Mouse (Mus musculus): ENCODE results near the gene Tmem171. TPM values are rescaled to one million over a fixed set of nuclear protein-coding genes. Genes with fewer than 3 reads are reported as not detected.

Gene Tmem171
- polyA plus RNA-seq, 1 experiment from 2014 or later, result not detected

- ATAC-seq (ENCODE audit: low FRiP score, low TSS enrichment) (no peak), DNase-seq (no peak)
- H3K9ac ChIP-seq (replicated peaks; ENCODE audit: low read length), result no peak overlapping the region
- no peaks in the 10 kb centered on the region for H3K9me3 ChIP-seq (ENCODE audit: control insufficient read depth, low read length)
- H3K4me3 ChIP-seq (replicated peaks; ENCODE audit: low read depth, low read length), result no peak overlapping the region
- H3K4me1 ChIP-seq (ENCODE audit: control insufficient read depth, insufficient read depth, low read length), result peaks cover 2% of the 10 kb centered on the region; the same call in 1 of the 2 replicates
- no peaks in the 10 kb centered on the region for H3K36me3 ChIP-seq (ENCODE audit: control insufficient read depth, insufficient read depth, low read length)
- no peak overlapping the region for H3K4me2 ChIP-seq (ENCODE audit: low read length)
- peaks cover under 1% of the 10 kb centered on the region; the same call in 1 of the 2 replicates for H3K27me3 ChIP-seq (ENCODE audit: control insufficient read depth, insufficient read depth, low read length)
- 90% methylated on average over 5 of the region's 5 CpGs for WGBS
- no peak overlapping the region for H3K27ac ChIP-seq (replicated peaks; ENCODE audit: low read depth, low read length)
Observed at GRCm38 (mm10) chr13:98699982-98700540, 5.4 kb upstream of the Tmem171 start.

GRCm38 (mm10) chr13:98699051-98699744, 4.6 kb upstream of the Tmem171 start:
- H3K36me3 ChIP-seq (ENCODE audit: control insufficient read depth, insufficient read depth, low read length), result no peaks in the 10 kb centered on the region
- no peak overlapping the region for H3K4me2 ChIP-seq (ENCODE audit: low read length)
- no peak overlapping the region for H3K4me3 ChIP-seq (replicated peaks; ENCODE audit: low read depth, low read length)
- H3K9ac ChIP-seq (replicated peaks; ENCODE audit: low read length), result no peak overlapping the region
- DNase-seq (no peak), ATAC-seq (ENCODE audit: low FRiP score, low TSS enrichment) (no peak)
- no peaks in the 10 kb centered on the region for H3K9me3 ChIP-seq (ENCODE audit: control insufficient read depth, low read length)
- peaks cover 7% of the 10 kb centered on the region for H3K4me1 ChIP-seq (ENCODE audit: control insufficient read depth, insufficient read depth, low read length)
- no peak overlapping the region for H3K27ac ChIP-seq (replicated peaks; ENCODE audit: low read depth, low read length)
- peaks cover 8% of the 10 kb centered on the region for H3K27me3 ChIP-seq (ENCODE audit: control insufficient read depth, insufficient read depth, low read length)
- WGBS, result 82% methylated on average over 14 of the region's 14 CpGs

DNA sequence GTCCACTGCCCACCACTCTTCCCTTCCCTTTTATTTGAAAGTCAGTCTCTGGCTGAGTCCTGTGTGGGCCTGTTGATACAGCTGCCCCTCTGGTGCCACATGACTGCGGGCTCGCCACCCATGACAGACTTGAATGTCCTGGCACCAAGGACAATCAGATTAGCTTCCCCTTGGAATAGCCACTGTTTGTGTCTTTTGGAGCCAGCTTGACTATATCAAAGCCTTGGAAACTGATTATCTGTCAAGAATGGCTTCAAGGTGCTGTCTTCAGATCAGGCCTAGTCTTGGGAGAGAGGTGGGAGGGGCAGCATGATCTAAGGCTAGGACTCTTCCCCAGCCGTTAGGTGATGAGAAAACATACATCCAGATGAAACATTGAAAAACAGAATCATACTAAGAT, 2.1 kb upstream of the Tmem171 start:
- Histone ChIP-seq H3K27ac (replicated peaks; ENCODE audit: low read depth, low read length) (no peak overlapping the region), H3K9ac (replicated peaks; ENCODE audit: low read length) (no peak overlapping the region), H3K4me3 (replicated peaks; ENCODE audit: low read depth, low read length) (no peak overlapping the region), H3K36me3 (ENCODE audit: control insufficient read depth, insufficient read depth, low read length) (no peaks in the 10 kb centered on the region), H3K4me1 (ENCODE audit: control insufficient read depth, insufficient read depth, low read length) (peaks cover 7% of the 10 kb centered on the region), H3K9me3 (ENCODE audit: control insufficient read depth, low read length) (no peaks in the 10 kb centered on the region), H3K27me3 (ENCODE audit: control insufficient read depth, insufficient read depth, low read length) (peaks cover 13% of the 10 kb centered on the region), H3K4me2 (ENCODE audit: low read length) (no peak overlapping the region)
- 83% methylated on average over 3 of the region's 3 CpGs for WGBS
- DNase-seq, result no peak
- ATAC-seq (ENCODE audit: low FRiP score, low TSS enrichment), result no peak

DNA sequence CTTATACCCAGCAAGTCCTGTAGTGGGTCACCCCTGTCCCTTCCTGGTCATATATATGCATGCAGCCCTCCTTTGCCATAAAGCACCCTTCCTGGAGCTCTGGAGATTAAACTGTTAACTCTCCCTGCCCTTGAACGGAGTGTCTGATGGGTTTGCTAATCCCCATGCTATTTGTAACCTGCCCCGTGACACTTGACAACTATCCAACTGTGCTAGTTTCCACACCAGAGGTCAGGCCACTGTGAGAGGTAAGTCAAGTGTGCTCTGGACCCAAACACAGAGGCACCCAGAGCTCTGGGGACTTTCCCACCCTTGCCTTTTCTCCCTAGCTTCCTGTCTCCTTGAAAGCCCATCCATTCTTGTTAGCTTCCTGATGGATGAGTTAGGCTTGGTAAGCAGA, 912 bp upstream of the Tmem171 start:
- 23% methylated on average over 2 of the region's 2 CpGs for WGBS
- Histone ChIP-seq H3K4me1 (ENCODE audit: control insufficient read depth, insufficient read depth, low read length) (peaks cover 7% of the 10 kb centered on the region), H3K27ac (replicated peaks; ENCODE audit: low read depth, low read length) (no peak overlapping the region), H3K36me3 (ENCODE audit: control insufficient read depth, insufficient read depth, low read length) (no peaks in the 10 kb centered on the region), H3K9ac (replicated peaks; ENCODE audit: low read length) (no peak overlapping the region), H3K9me3 (ENCODE audit: control insufficient read depth, low read length) (no peaks in the 10 kb centered on the region), H3K4me2 (ENCODE audit: low read length) (no peak overlapping the region), H3K27me3 (ENCODE audit: control insufficient read depth, insufficient read depth, low read length) (peaks cover 13% of the 10 kb centered on the region), H3K4me3 (replicated peaks; ENCODE audit: low read depth, low read length) (no peak overlapping the region)
- DNase-seq (no peak), ATAC-seq (ENCODE audit: low FRiP score, low TSS enrichment) (no peak)

- H3K9ac ChIP-seq (replicated peaks; ENCODE audit: low read length), result no peak overlapping the region
- H3K27me3 ChIP-seq (ENCODE audit: control insufficient read depth, insufficient read depth, low read length), result peaks cover 13% of the 10 kb centered on the region
- no peak overlapping the region for H3K4me2 ChIP-seq (ENCODE audit: low read length)
- WGBS, result 92% methylated on average over 11 of the region's 11 CpGs
- no peak overlapping the region for H3K27ac ChIP-seq (replicated peaks; ENCODE audit: low read depth, low read length)
- H3K4me1 ChIP-seq (ENCODE audit: control insufficient read depth, insufficient read depth, low read length), result peaks cover 7% of the 10 kb centered on the region
- H3K36me3 ChIP-seq (ENCODE audit: control insufficient read depth, insufficient read depth, low read length), result no peaks in the 10 kb centered on the region
- no peaks in the 10 kb centered on the region for H3K9me3 ChIP-seq (ENCODE audit: control insufficient read depth, low read length)
- ATAC-seq (ENCODE audit: low FRiP score, low TSS enrichment) (no peak), DNase-seq (no peak)
- no peak overlapping the region for H3K4me3 ChIP-seq (replicated peaks; ENCODE audit: low read depth, low read length)
Observed at GRCm38 (mm10) chr13:98693316-98693715, 1.3 kb downstream of the Tmem171 start.

DNA sequence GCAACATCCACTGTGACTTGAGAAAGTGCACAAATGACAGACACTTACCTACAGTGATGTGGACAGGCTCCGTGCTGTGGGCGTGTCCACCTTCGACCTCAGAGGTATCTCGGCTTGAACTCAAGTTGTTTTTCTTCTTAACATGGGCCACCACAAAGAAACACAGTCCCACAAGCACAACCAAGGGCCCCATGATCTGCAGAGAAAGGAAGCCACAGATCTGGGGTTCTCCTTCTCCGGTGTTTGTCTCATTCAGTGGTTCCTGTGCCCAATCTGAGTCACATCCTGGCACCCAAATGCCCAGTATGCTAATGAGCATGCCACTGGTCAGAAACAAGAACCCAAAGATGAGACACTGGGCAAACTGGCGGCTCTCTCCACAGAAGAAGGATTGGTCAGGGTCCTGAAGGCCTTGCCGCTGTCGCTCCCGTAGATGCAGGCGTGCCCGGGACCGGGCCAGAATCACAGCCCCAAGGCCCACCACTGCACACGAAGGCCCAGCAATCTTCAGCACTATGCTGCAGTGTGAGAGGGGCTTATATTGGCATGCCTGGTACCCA, 2.6 kb downstream of the Tmem171 start:
- Histone ChIP-seq H3K36me3 (ENCODE audit: control insufficient read depth, insufficient read depth, low read length) (no peaks in the 10 kb centered on the region), H3K4me2 (ENCODE audit: low read length) (no peak overlapping the region), H3K27ac (replicated peaks; ENCODE audit: low read depth, low read length) (no peak overlapping the region), H3K9ac (replicated peaks; ENCODE audit: low read length) (no peak overlapping the region), H3K27me3 (ENCODE audit: control insufficient read depth, insufficient read depth, low read length) (peaks cover 13% of the 10 kb centered on the region), H3K9me3 (ENCODE audit: control insufficient read depth, low read length) (no peaks in the 10 kb centered on the region), H3K4me3 (replicated peaks; ENCODE audit: low read depth, low read length) (no peak overlapping the region), H3K4me1 (ENCODE audit: control insufficient read depth, insufficient read depth, low read length) (peaks cover 14% of the 10 kb centered on the region)
- DNase-seq (no peak), ATAC-seq (ENCODE audit: low FRiP score, low TSS enrichment) (no peak)
- WGBS, result 92% methylated on average over 13 of the region's 13 CpGs

DNA sequence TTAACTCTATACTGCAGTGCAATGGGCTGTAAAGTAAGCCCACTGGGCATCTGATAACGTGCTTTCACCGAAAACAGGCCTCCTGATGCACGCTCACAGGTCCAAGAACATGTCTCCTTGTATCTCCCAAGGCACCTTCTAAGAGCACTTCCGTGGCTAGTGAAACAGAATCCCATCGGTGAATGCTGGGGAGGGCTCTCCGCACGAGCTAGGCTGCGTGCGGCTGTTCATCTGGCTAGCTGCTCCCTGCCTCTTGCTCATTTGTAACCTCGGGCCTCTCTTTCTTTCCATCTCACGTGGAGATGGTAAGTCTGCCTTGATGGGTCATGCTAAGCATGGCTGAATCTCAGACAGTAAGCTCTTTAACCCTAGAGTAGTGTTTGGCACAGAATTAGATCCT, 3.7 kb downstream of the Tmem171 start:
- Histone ChIP-seq H3K27me3 (ENCODE audit: control insufficient read depth, insufficient read depth, low read length) (peaks cover 13% of the 10 kb centered on the region), H3K36me3 (ENCODE audit: control insufficient read depth, insufficient read depth, low read length) (no peaks in the 10 kb centered on the region), H3K9me3 (ENCODE audit: control insufficient read depth, low read length) (no peaks in the 10 kb centered on the region), H3K4me3 (replicated peaks; ENCODE audit: low read depth, low read length) (no peak overlapping the region), H3K4me2 (ENCODE audit: low read length) (no peak overlapping the region), H3K9ac (replicated peaks; ENCODE audit: low read length) (no peak overlapping the region), H3K4me1 (ENCODE audit: control insufficient read depth, insufficient read depth, low read length) (peaks cover 14% of the 10 kb centered on the region), H3K27ac (replicated peaks; ENCODE audit: low read depth, low read length) (no peak overlapping the region)
- no peak for DNase-seq
- 91% methylated on average over 11 of the region's 11 CpGs for WGBS
- ATAC-seq (ENCODE audit: low FRiP score, low TSS enrichment), result no peak

- no peak for DNase-seq
- H3K4me1 ChIP-seq (ENCODE audit: control insufficient read depth, insufficient read depth, low read length), result peaks cover 9% of the 10 kb centered on the region
- H3K9me3 ChIP-seq (ENCODE audit: control insufficient read depth, low read length), result no peaks in the 10 kb centered on the region
- no peak for ATAC-seq (ENCODE audit: low FRiP score, low TSS enrichment)
- no peak overlapping the region for H3K27ac ChIP-seq (replicated peaks; ENCODE audit: low read depth, low read length)
- H3K36me3 ChIP-seq (ENCODE audit: control insufficient read depth, insufficient read depth, low read length), result no peaks in the 10 kb centered on the region
- no peak overlapping the region for H3K9ac ChIP-seq (replicated peaks; ENCODE audit: low read length)
- peaks cover 9% of the 10 kb centered on the region for H3K27me3 ChIP-seq (ENCODE audit: control insufficient read depth, insufficient read depth, low read length)
- no peak overlapping the region for H3K4me2 ChIP-seq (ENCODE audit: low read length)
- H3K4me3 ChIP-seq (replicated peaks; ENCODE audit: low read depth, low read length), result no peak overlapping the region
- WGBS, result 81% methylated on average over 11 of the region's 11 CpGs
Observed at GRCm38 (mm10) chr13:98689605-98690290, 4.9 kb downstream of the Tmem171 start.
